Mouse (Mus musculus): ENCODE measurements around the gene Bcas1. TPM values are rescaled to one million over a fixed set of nuclear protein-coding genes. Genes with fewer than 3 reads are reported as not detected.

Gene Bcas1
- total and polyA plus RNA-seq, 3 experiments, result 0.13 to 0.35 TPM; not detected in 1

DNA sequence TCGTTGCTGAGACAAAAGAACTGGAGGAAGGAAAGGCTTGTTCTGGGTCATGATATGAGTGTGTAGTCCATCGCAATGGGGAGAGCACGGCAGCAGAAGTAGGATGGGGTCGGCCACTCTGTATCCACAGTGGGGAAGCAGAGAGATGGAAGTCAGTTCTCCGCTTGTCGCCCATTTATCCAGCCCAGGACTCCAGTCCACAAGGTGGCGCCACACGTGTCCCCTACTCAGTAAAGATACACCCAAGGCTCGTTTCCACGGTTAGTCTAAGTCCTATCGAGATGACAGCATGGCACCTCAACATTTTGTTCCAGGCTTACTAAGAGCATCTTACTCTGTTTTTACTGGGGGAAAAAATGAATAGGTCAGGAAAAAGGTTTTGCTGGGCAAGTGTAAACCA, 48.6 kb upstream of the Bcas1 start:
- TF ChIP-seq CHD2 (IDR thresholded peaks at IDR 0.05; ENCODE audit: low read length) (no peak), CTCF (IDR thresholded peaks at IDR 0.05 in 2 of 3, conservative IDR thresholded peaks at IDR 0.05 in 1 of 3; ENCODE audit: control insufficient read depth in 1 of 3, insufficient read depth in 1 of 3, low read depth in 2 of 3, low read length in 3 of 3, poor library complexity in 1 of 3, severe bottlenecking in 1 of 3) (peak in 2 of 3 experiments; percentile 10 to 34; a peak in 2 of 6 replicates), SMC3 (IDR thresholded peaks at IDR 0.05; ENCODE audit: low read depth, low read length) (peak; percentile 20; the same call in 1 of the 2 replicates), SIN3A (IDR thresholded peaks at IDR 0.05; ENCODE audit: low read length) (no peak), POLR2AphosphoS2 (IDR thresholded peaks at IDR 0.05; ENCODE audit: low read length) (no peak)
- H3K79me2 ChIP-seq (ENCODE audit: control insufficient read depth, insufficient read depth, low read length, poor library complexity), result no peaks in the 10 kb centered on the region
- no peak overlapping the region for H3K9ac ChIP-seq (ENCODE audit: control insufficient read depth, low read depth, low read length, poor library complexity, severe bottlenecking)
- H3K27ac ChIP-seq (ENCODE audit: control insufficient read depth, low read depth, low read length), result no peak overlapping the region
- no peak overlapping the region for H3K4me3 ChIP-seq (ENCODE audit: control insufficient read depth in 1 of 2, insufficient read depth in 1 of 2, low read depth in 2 of 2, low read length in 2 of 2)
- H3K9me3 ChIP-seq (replicated peaks; ENCODE audit: insufficient read depth, low read length), result no peaks in the 10 kb centered on the region
- DNase-seq (ENCODE audit: low read depth, low spot score), result no peak
- H3K27me3 ChIP-seq (ENCODE audit: control insufficient read depth in 1 of 2, insufficient read depth in 2 of 2, low read length in 2 of 2), result no peaks in the 10 kb centered on the region
- H3K4me1 ChIP-seq (ENCODE audit: control insufficient read depth in 1 of 2, insufficient read depth in 2 of 2, low read length in 2 of 2), result no peaks in the 10 kb centered on the region
- H3K36me3 ChIP-seq (ENCODE audit: control insufficient read depth in 1 of 2, insufficient read depth in 2 of 2, low read length in 2 of 2), result no peaks in the 10 kb centered on the region

DNA sequence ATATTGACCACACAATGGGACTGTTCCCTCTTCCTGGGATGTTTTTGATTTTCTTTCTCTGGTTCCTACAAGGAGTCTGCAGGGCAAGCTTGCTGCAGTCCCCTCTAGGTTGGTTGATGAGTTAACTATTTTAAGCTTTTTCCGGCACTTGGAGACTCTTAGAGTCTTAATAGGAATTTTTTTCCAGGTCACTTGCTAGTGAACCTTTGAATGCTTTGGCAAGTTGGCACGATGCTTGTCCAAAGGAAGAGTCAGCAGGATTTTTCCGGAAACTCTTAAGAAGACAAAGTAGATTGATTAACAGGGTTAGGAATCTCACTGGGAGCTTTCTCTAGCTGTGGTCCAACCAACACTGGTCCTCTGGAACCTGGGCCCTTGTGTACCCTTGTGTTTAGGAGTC, 47.5 kb upstream of the Bcas1 start:
- TF ChIP-seq KAT2A (conservative IDR thresholded peaks at IDR 0.05; ENCODE audit: low read depth, low read length), result no peak
- no peak for TF ChIP-seq POLR2AphosphoS5 (IDR thresholded peaks at IDR 0.05; ENCODE audit: borderline replicate concordance, low read depth, low read length)
- no peak for TF ChIP-seq MEF2A (IDR thresholded peaks at IDR 0.05; ENCODE audit: extremely low read depth, insufficient replicate concordance, low read depth, low read length, poor library complexity, severe bottlenecking)
- TF ChIP-seq NELFE (IDR thresholded peaks at IDR 0.05; ENCODE audit: low read depth, low read length), result no peak
- TF ChIP-seq UBTF (IDR thresholded peaks at IDR 0.05; ENCODE audit: borderline replicate concordance, insufficient read depth, low read depth, low read length), result no peak
- TF ChIP-seq TCF12 (IDR thresholded peaks at IDR 0.05; ENCODE audit: low read depth, low read length), result no peak
- TF ChIP-seq CHD2 (IDR thresholded peaks at IDR 0.05; ENCODE audit: low read length), result no peak
- no peak for TF ChIP-seq ZNF384 (IDR thresholded peaks at IDR 0.05; ENCODE audit: low read depth, low read length)
- TF ChIP-seq JUND (IDR thresholded peaks at IDR 0.05; ENCODE audit: low read depth, low read length), result no peak
- TF ChIP-seq MAFK (IDR thresholded peaks at IDR 0.05; ENCODE audit: borderline replicate concordance, low read depth, low read length), result no peak
- TF ChIP-seq SIN3A (IDR thresholded peaks at IDR 0.05; ENCODE audit: low read length), result no peak
- TF ChIP-seq POLR2AphosphoS2 (IDR thresholded peaks at IDR 0.05; ENCODE audit: low read length), result no peak
- TF ChIP-seq NRF1 (IDR thresholded peaks at IDR 0.05; ENCODE audit: insufficient read depth, low read depth, low read length, poor library complexity, severe bottlenecking), result no peak
- no peak for TF ChIP-seq GABPA (IDR thresholded peaks at IDR 0.05; ENCODE audit: low read depth, low read length)
- no peak for TF ChIP-seq MXI1 (IDR thresholded peaks at IDR 0.05; ENCODE audit: low read depth, low read length)
- no peak for TF ChIP-seq ZKSCAN1 (IDR thresholded peaks at IDR 0.05; ENCODE audit: low read depth, low read length)
- TF ChIP-seq POLR2A (IDR thresholded peaks at IDR 0.05; ENCODE audit: control insufficient read depth in 1 of 2, insufficient read depth in 1 of 2, low read depth in 1 of 2, low read length in 2 of 2, poor library complexity in 1 of 2), result no peak
- TF ChIP-seq GATA1 (IDR thresholded peaks at IDR 0.05; ENCODE audit: low read depth, low read length), result no peak
- no peak for TF ChIP-seq MAZ (IDR thresholded peaks at IDR 0.05; ENCODE audit: low read depth, low read length)
- Histone ChIP-seq H3K27ac (ENCODE audit: control insufficient read depth, low read depth, low read length) (no peak overlapping the region), H3K4me1 (ENCODE audit: control insufficient read depth in 1 of 2, insufficient read depth in 2 of 2, low read length in 2 of 2) (no peaks in the 10 kb centered on the region)

More for the DNA sequence above, 47.5 kb upstream of the Bcas1 start:
- Histone ChIP-seq H3K9ac (ENCODE audit: control insufficient read depth, low read depth, low read length, poor library complexity, severe bottlenecking) (no peak overlapping the region), H3K27me3 (ENCODE audit: control insufficient read depth in 1 of 2, insufficient read depth in 2 of 2, low read length in 2 of 2) (no peaks in the 10 kb centered on the region), H3K79me2 (ENCODE audit: control insufficient read depth, insufficient read depth, low read length, poor library complexity) (no peaks in the 10 kb centered on the region), H3K36me3 (ENCODE audit: control insufficient read depth in 1 of 2, insufficient read depth in 2 of 2, low read length in 2 of 2) (no peaks in the 10 kb centered on the region), H3K4me3 (ENCODE audit: control insufficient read depth in 1 of 2, insufficient read depth in 1 of 2, low read depth in 2 of 2, low read length in 2 of 2) (no peak overlapping the region), H3K9me3 (replicated peaks; ENCODE audit: insufficient read depth, low read length) (no peaks in the 10 kb centered on the region)
- no peak for DNase-seq (ENCODE audit: low read depth, low spot score)

Measured in MEL (cell line).